Mouse (Mus musculus) CD8-positive naive resting alpha-beta T cell, adult 2 months (primary cell): ENCODE data around the gene Gm26992.

Source experiments
- DNase-seq, 2 experiments: peaks; one replicate each; pipeline ENCODE4 v3.0.0; 2022; ENCODE audit warnings: low read depth in 2 of 2, low spot score in 2 of 2

The Gm26992 gene

GRCm38 (mm10) chrX:103483047-103483446 lies 61.2 kb downstream of the Gm26992 start:
- DNase-seq: peak in 1 of 2 experiments; percentile 42

- DNase-seq: peak; percentile 4 to 58
Observed at GRCm38 (mm10) chrX:103484050-103484449, 62.2 kb downstream of the Gm26992 start.

GRCm38 (mm10) chrX:103490853-103491252 lies 69.0 kb downstream of the Gm26992 start:
- DNase-seq: no peak

GRCm38 (mm10) chrX:103492398-103493256 lies 70.8 kb downstream of the Gm26992 start:
- DNase-seq: peak in 1 of 2 experiments; percentile 1

GRCm38 (mm10) chrX:103493351-103494173 lies 71.8 kb downstream of the Gm26992 start:
- peak; percentile 44 to 76 for DNase-seq

GRCm38 (mm10) chrX:103499374-103499773 lies 77.6 kb downstream of the Gm26992 start:
- DNase-seq: no peak

GRCm38 (mm10) chrX:103500137-103500536 lies 78.3 kb downstream of the Gm26992 start:
- DNase-seq: no peak

- DNase-seq: no peak
Observed at GRCm38 (mm10) chrX:103508218-103508617, 86.4 kb downstream of the Gm26992 start.

GRCm38 (mm10) chrX:103509168-103510019 lies 87.6 kb downstream of the Gm26992 start:
- peak in 1 of 2 experiments; percentile 22 for DNase-seq

GRCm38 (mm10) chrX:103514782-103515181 lies 93.0 kb downstream of the Gm26992 start:
- DNase-seq: no peak

- no peak for DNase-seq
Observed at GRCm38 (mm10) chrX:103515346-103515745, 93.5 kb downstream of the Gm26992 start.

GRCm38 (mm10) chrX:103518798-103519197 lies 97.0 kb downstream of the Gm26992 start:
- no peak for DNase-seq

GRCm38 (mm10) chrX:103519547-103519946 lies 97.7 kb downstream of the Gm26992 start:
- no peak for DNase-seq

GRCm38 (mm10) chrX:103521221-103521716 lies 99.5 kb downstream of the Gm26992 start:
- no peak for DNase-seq

- peak; percentile 19 to 62 for DNase-seq
Observed at GRCm38 (mm10) chrX:103529185-103529584, 107.4 kb downstream of the Gm26992 start.
